Mouse (Mus musculus) CD4-positive, CD25-positive, alpha-beta regulatory T cell, adult 4 months (primary cell): ENCODE results near the gene Avpr1a. TPM values are rescaled to one million over a fixed set of nuclear protein-coding genes. Genes with fewer than 3 reads are reported as not detected.

ENCODE experiments used
- ATAC-seq: one replicate; pipeline ENCODE4 v1.8.0; 2017
- polyA plus RNA-seq, 2 experiments: library from polyadenylated mRNA; unstranded; fragments of 100-300 nt; shearing (Covaris generic); gene quantifications; one replicate each; pipeline ENCODE4 v1.2.1; 2017

The Avpr1a gene
- polyA plus RNA-seq, result not detected

DNA sequence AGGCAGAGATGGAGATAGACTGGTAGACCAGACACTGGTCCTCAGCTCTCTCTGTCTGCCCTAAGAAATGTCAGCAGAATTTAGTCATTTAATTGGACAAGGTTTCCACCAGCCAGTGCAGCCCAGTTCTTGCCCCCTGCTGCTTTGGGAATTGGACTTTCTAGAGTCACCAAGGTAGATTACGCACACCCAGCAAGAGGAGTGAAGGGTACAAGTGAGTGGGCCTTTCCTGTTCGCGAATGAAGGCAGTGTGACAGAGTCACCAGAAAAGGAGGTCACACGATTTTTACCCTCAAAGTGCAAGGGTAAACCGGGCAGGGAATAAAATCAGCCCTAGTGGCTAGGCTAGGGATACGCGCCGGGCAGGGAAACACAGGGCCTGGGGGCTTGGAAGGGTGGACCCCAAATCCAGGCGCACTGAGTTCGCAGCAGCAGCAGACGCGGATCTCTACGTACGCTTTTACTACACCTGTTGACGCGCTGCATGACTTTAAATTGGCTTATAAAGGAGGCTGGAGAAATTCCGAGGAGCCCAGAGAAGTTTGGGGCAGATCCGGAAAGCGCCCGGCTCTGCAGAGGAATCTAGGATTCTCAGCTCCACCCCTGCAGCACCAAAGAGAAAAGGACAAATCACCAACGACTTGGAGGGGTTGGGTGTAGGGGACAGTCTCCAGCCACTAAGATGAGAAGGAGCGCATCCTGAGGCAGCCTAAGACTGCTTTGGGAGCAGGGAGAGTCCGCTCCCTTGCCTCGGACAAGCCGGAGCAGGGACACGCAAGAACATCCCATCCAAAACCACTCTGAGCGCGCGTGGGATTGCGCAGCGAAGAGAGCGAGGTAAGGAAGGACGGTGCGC lies at the start of gene Avpr1a:
Gene Avpr1a, plus strand, starts transcription at position 639 of the 856 bp plus-strand sequence.
- no peak for ATAC-seq

DNA sequence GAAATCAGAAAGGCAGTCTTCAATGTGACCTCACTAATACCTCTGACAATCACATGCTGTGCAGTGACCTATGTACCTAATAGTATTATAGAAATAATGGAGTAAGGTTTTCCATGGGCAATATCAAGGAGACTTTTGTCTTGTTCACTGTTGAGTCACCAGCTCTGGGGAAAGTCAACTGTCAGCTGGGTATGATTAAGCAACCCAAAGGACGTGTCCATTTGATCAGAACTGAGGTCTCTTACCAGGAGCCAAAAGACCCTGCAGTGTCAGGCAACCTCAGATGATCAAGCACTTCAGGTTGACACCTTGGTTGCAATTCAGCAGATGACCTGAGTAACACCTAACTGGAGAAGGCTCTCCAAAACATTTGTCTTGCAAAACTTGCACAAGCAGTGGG lies 46.0 kb upstream of the Avpr1a start:
- ATAC-seq, result no peak

- no peak for ATAC-seq
Measured at GRCm38 (mm10) chr10:122406333-122406732, 42.0 kb upstream of the Avpr1a start.

- ATAC-seq, result no peak
Measured at GRCm38 (mm10) chr10:122408697-122409409, 39.4 kb upstream of the Avpr1a start.

DNA sequence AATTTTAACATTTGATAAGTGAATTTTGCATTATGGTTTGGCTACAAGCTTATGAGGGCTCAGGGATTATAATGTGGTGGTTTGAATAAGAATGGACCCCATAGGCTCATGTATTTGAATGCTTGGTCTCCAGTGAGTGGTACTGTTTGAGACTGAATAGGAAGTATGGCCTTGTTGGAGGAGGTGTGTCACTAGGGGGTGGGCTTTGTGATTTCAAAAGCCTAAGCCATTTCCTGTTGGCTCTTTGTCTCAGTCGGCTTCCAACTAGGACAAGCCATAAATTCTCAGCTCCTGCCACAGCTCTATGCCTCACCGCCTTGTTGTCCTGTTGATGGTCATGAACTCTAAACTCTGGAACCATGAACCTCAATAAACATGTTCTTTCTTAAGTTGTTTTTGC lies 37.5 kb upstream of the Avpr1a start:
- no peak for ATAC-seq

GRCm38 (mm10) chr10:122432690-122433089 lies 15.6 kb upstream of the Avpr1a start:
- ATAC-seq, result no peak

GRCm38 (mm10) chr10:122447275-122447674 lies 1.0 kb upstream of the Avpr1a start:
- ATAC-seq, result peak; percentile 79

DNA sequence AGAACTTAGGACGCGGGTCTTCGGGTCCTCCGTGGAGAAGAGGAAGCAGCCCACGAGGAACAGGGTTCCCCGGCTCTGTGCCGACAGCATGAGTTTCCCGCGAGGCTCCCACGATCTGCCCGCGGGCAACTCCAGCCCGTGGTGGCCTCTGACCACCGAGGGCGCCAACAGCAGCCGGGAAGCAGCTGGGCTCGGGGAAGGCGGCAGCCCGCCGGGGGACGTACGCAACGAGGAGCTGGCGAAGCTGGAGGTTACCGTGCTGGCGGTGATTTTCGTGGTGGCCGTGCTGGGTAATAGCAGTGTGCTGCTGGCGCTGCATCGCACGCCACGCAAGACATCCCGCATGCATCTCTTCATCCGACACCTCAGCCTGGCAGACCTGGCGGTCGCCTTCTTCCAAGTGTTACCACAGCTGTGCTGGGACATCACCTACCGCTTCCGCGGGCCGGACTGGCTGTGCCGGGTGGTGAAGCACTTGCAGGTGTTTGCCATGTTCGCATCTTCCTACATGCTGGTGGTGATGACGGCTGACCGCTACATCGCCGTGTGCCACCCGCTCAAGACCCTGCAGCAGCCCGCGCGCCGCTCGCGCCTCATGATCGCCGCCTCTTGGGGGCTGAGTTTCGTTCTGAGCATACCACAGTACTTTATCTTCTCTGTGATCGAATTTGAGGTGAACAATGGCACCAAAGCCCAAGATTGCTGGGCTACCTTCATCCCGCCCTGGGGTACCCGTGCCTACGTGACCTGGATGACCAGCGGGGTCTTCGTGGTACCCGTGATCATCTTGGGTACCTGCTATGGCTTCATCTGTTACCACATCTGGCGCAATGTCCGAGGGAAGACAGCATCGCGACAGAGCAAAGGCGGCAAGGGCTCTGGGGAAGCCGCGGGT lies 665 bp downstream of the Avpr1a start:
- peak; percentile 24 for ATAC-seq

- ATAC-seq, result no peak
Measured at GRCm38 (mm10) chr10:122449856-122450255, 1.6 kb downstream of the Avpr1a start.

GRCm38 (mm10) chr10:122453466-122453865 lies 5.2 kb downstream of the Avpr1a start:
- ATAC-seq, result no peak

- no peak for ATAC-seq
Measured at GRCm38 (mm10) chr10:122455793-122456192, 7.5 kb downstream of the Avpr1a start.

DNA sequence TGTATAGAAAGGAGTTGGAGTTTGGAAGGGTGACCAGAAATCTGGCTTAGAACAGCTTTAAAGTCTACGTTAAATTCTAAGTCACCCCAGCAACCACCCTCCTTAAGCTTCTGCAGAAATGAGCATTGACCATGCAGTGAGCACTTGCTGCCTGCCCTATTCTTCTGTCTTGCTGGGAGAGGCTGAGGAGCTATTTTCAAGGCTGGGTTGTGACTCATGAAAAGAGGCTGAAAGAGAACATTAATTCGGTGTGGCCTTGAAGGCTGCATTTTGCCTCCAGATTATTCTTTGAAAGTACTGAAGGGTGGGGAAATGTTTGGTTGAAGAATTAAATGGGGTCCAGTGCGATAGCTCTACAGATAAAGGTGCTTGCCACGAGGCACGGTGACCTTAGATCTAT lies 28.5 kb downstream of the Avpr1a start:
- ATAC-seq, result no peak

GRCm38 (mm10) chr10:122498551-122498950 lies 50.3 kb downstream of the Avpr1a start:
- ATAC-seq, result no peak

DNA sequence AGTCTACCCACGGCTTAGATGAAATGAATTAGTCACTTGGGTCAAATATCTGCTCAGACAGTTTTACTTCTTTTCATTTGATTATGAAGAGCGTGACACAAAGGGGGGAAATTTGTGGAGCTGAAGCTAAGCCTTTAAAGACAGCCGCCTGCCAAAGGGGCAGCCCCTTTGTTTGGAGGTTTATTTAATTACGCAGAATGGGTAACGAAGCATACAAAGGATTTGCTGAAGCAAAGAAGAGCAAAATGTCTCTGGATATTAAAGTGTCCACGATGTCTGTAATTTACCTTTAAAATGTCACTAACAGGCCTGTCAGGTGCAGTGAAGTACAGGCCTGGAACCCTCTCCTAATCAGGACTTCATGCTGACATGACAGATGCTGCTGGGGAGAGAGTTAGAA lies 51.0 kb downstream of the Avpr1a start:
- ATAC-seq, result peak; percentile 26

Other genes starting within 250 kb of the Avpr1a start
- 10 to 100 TPM; 50.3 to 52.7 TPM for gene Ppm1h, start 230.3 kb downstream of the Avpr1a start, polyA plus RNA-seq